Mouse (Mus musculus) heart, adult 2 months (tissue): ENCODE results near the gene Atp6v1g1.

Experiments
- CTCF ChIP-seq: fragments of 200-600 bp; IDR thresholded peaks from 2 replicates; pipeline ENCODE4 v1.8.1; 2022; ENCODE audit warnings: antibody characterized with exemption, mild to moderate bottlenecking, moderate library complexity
- EP300 ChIP-seq: fragments of 200-500 bp; IDR thresholded peaks from 2 replicates; pipeline ENCODE4 v1.6.1; 2011; ENCODE audit warnings: low read depth, low read length, control low read depth; ENCODE audit not compliant: insufficient read depth
- POLR2A ChIP-seq: fragments of 200-500 bp; IDR thresholded peaks from 2 replicates; pipeline ENCODE4 v1.6.1; 2011; ENCODE audit warnings: mild to moderate bottlenecking, low read depth, low read length, control low read depth; ENCODE audit not compliant: insufficient read depth

DNA sequence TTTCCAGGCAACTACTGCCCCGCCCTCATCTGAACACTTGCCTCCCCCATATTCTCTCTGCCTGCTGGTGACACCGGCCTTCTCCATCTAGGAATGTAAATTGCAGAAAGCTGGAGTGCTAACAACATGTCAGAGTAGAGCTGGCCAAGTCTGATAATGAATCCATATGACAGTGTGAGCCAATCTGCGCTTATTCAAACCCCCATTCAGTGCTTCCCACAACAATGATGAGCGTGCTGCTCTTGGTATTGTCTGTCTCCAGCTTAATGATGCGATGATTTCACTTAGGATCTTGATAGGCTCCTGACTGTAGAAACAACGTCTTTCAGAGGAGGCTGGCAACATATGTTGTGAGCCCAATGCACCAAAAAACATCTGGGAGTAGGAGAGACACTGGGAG lies 15.6 kb upstream of the Atp6v1g1 start:
- no peak for TF ChIP-seq POLR2A
- no peak for TF ChIP-seq CTCF
- TF ChIP-seq EP300: no peak
